Comparison of ENCODE assay signal across 30 mouse cellular contexts in genomic region chr5:108518106-108518885, GRCm38 (mm10). TPM values are rescaled to one million over a fixed set of nuclear protein-coding genes. Genes with fewer than 3 reads are reported as not detected.
DNase-seq lines count a peak whose midpoint lies in the region; ATAC-seq and TF ChIP-seq lines count a peak whose summit lies in the region.
"Had no signal": no experiment of that assay in that cellular context is flagged by ENCODE, and none has a peak within 500 bp of the region (broad histone marks: within the 10 kb centered on the region; RNA-seq: fewer than 3 reads in every experiment).

No protein-coding gene starts in this region.

- no peaks in the 10 kb centered on the region for H3K27me3 ChIP-seq in ES-Bruce4 (ENCODE audit: control insufficient read depth, insufficient read depth, low read length, poor library complexity, severe bottlenecking)
- H3K27me3 ChIP-seq: CH12.LX; embryonic facial prominence, embryonic 13.5 days; hindbrain, embryonic 12.5 days; intestine, embryonic 15.5 days; limb, embryonic 15.5 days; liver, embryonic 13.5 days; neural tube, embryonic 15.5 days had no signal

- no peak overlapping the region for H3K9ac ChIP-seq in ES-Bruce4 (ENCODE audit: low read depth, poor library complexity, severe bottlenecking)
- H3K9ac ChIP-seq: embryonic facial prominence, embryonic 13.5 days; forebrain, postnatal 0 days; hindbrain, embryonic 12.5 days; intestine, embryonic 15.5 days; limb, embryonic 15.5 days; liver, embryonic 13.5 days; neural tube, embryonic 15.5 days had no signal

- peaks cover 24% of the 10 kb centered on the region for H3K4me1 ChIP-seq in ES-Bruce4 (ENCODE audit: control insufficient read depth, insufficient read depth, low read length)
- H3K4me1 ChIP-seq: hindbrain, embryonic 12.5 days; intestine, embryonic 15.5 days; limb, embryonic 15.5 days; neural tube, embryonic 15.5 days had no signal

- no peaks in the 10 kb centered on the region for H3K9me3 ChIP-seq in ES-Bruce4 (replicated peaks; ENCODE audit: control insufficient read depth, insufficient read depth, low read length, poor library complexity, severe bottlenecking)
- H3K9me3 ChIP-seq: embryonic facial prominence, embryonic 13.5 days; forebrain, embryonic 10.5 days; hindbrain, embryonic 12.5 days; intestine, embryonic 15.5 days; limb, embryonic 10.5 days; limb, embryonic 15.5 days; liver, embryonic 13.5 days; neural tube, embryonic 15.5 days had no signal

- no peak for TF ChIP-seq POLR2A in ES-Bruce4 (IDR thresholded peaks at IDR 0.05; ENCODE audit: insufficient read depth, low read length)

- DNase-seq in brain, adult 2 months (ENCODE audit: low read depth, low spot score), result peak; percentile 85
- peak; percentile 60 for DNase-seq in cerebellum, adult 8-10 months
- DNase-seq in cerebellum, postnatal 25 days, result peak; percentile 79 to 80
- DNase-seq in urinary bladder, postnatal 36 days (ENCODE audit: low spot score in 2 of 2), result no peak
- no peak for DNase-seq in spleen, postnatal 10 days (ENCODE audit: low spot score in 2 of 2)
- DNase-seq: adrenal gland, postnatal 25 days; forebrain, postnatal 0 days; heart, postnatal 36 days; kidney, adult 2 months; layer of hippocampus, adult 9-11 months; liver, embryonic 13.5 days; lung, adult 18-20 months; midbrain, embryonic 14.5 days; retina, postnatal 1 day; right cerebral cortex, postnatal 14 days; thymus, adult 18-20 months; thymus, postnatal 25 days had no signal

- no peak for TF ChIP-seq EP300 in ES-Bruce4 (IDR thresholded peaks at IDR 0.05; ENCODE audit: insufficient read depth, low read depth, low read length)

- H3K4me3 ChIP-seq in ES-Bruce4 (ENCODE audit: low read depth, low read length), result no peak overlapping the region
- H3K4me3 ChIP-seq: embryonic facial prominence, embryonic 13.5 days; forebrain, embryonic 10.5 days; hindbrain, embryonic 12.5 days; intestine, embryonic 15.5 days; limb, embryonic 10.5 days; limb, embryonic 15.5 days; liver, embryonic 13.5 days; neural tube, embryonic 15.5 days had no signal

- ATAC-seq in activated CD4-positive, CD25-positive, alpha-beta regulatory T cell, adult 4 months, result no peak
- ATAC-seq: forebrain, postnatal 0 days; hindbrain, postnatal 0 days; intestine, embryonic 15.5 days; lung, postnatal 0 days had no signal

- no peak for TF ChIP-seq CTCF in ES-Bruce4 (IDR thresholded peaks at IDR 0.05; ENCODE audit: low read depth, low read length)

- no peaks in the 10 kb centered on the region for H3K36me3 ChIP-seq in ES-Bruce4 (ENCODE audit: control insufficient read depth, insufficient read depth, low read length, poor library complexity, severe bottlenecking)
- H3K36me3 ChIP-seq: embryonic facial prominence, embryonic 13.5 days; forebrain, embryonic 10.5 days; hindbrain, embryonic 12.5 days; intestine, embryonic 15.5 days; limb, embryonic 10.5 days; limb, embryonic 15.5 days; liver, embryonic 13.5 days had no signal

- peak overlapping the region; percentile 63 for H3K27ac ChIP-seq in ES-Bruce4 (ENCODE audit: insufficient read depth, low read length)
- H3K27ac ChIP-seq: embryonic facial prominence, embryonic 13.5 days; forebrain, embryonic 10.5 days; hindbrain, embryonic 12.5 days; hindbrain, postnatal 0 days; intestine, embryonic 15.5 days; limb, embryonic 10.5 days; limb, embryonic 15.5 days; liver, embryonic 13.5 days; neural tube, embryonic 15.5 days had no signal

RNA-seq across cellular contexts. Expression of gene Cplx1, which starts 31.5 kb away (rescaled TPM):
- 1.2 and 1.8 TPM in 2 replicates for polyA plus RNA-seq in ES-Bruce4 (2011; ENCODE audit: insufficient read depth, insufficient read length, low read depth, missing spikeins)
- polyA plus RNA-seq in activated CD4-positive, CD25-positive, alpha-beta regulatory T cell, adult 4 months (2017; shearing (Covaris generic)), result not detected
- polyA plus RNA-seq: C2C12 had no signal

RNA-seq across cellular contexts. Expression of gene Pcgf3, which starts 57.3 kb away (rescaled TPM):
- polyA plus RNA-seq in ES-Bruce4 (2011; ENCODE audit: insufficient read depth, insufficient read length, low read depth, missing spikeins), result 104 and 111 TPM in 2 replicates
- 1 to 10 TPM; 3.4 to 4.2 TPM for polyA plus RNA-seq in activated CD4-positive, CD25-positive, alpha-beta regulatory T cell, adult 4 months (2017; shearing (Covaris generic))

Comparison
In these comparisons a context has a peak if more than half of its experiments do, and no peak if none do; other contexts are left out.
1. DNase-seq: peak in brain, adult 2 months (single experiment), cerebellum, adult 8-10 months (single experiment) and cerebellum, postnatal 25 days (2 of 2); none in urinary bladder, postnatal 36 days (0 of 2) and spleen, postnatal 10 days (0 of 2).
2. RNA of gene Pcgf3, which starts 57.3 kb away (polyA plus RNA-seq): 104 to 111 TPM in ES-Bruce4; 3.4 to 4.2 TPM in activated CD4-positive, CD25-positive, alpha-beta regulatory T cell, adult 4 months; every median in the first group is over 10 times any median in the second.